Mouse (Mus musculus) megakaryocyte, adult 5-6 weeks (primary cell): Measurements from ENCODE around the gene Tbkbp1. TPM values are rescaled to one million over a fixed set of nuclear protein-coding genes. Genes with fewer than 3 reads are reported as not detected.
A peak's percentile ranks its signal among the peaks of the same experiment; 100 is the strongest.

Experiments used
- ATAC-seq: 2 replicates; pipeline ENCODE4 v1.8.0; 2016; ENCODE audit warnings: mild to moderate bottlenecking, inconsistent platforms; ENCODE audit not compliant: poor library complexity, severe bottlenecking
- total RNA-seq, 2 experiments: library from RNA; stranded (forward) in 1 of 2; stranded (reverse) in 1 of 2; fragments of 153-499, 151-499 nt in 1 of 2; fragments of 221-1000, 200-1000 nt in 1 of 2; gene quantifications; 2 replicates each; pipeline versions ENCODE4 v1.2.3 to v1.2.4; 2015 to 2017

Gene Tbkbp1
- total RNA-seq, 2 experiments from 2014 or later, result 16.0 to 17.2 TPM

- ATAC-seq, result no peak
These were observed 22.3 kb downstream of the Tbkbp1 start for GRCm38 (mm10) chr11:97128956-97129355.

- no peak; the same call in 1 of the 2 replicates for ATAC-seq
These were observed 23.6 kb downstream of the Tbkbp1 start for GRCm38 (mm10) chr11:97127470-97128223.

- peak; percentile 92 for ATAC-seq
These were observed 24.4 kb downstream of the Tbkbp1 start for GRCm38 (mm10) chr11:97126645-97127468.

GRCm38 (mm10) chr11:97124266-97125036 is 26.8 kb downstream of the Tbkbp1 start:
- ATAC-seq, result no peak

- no peak for ATAC-seq
These were observed 27.9 kb downstream of the Tbkbp1 start for GRCm38 (mm10) chr11:97123282-97123890.

GRCm38 (mm10) chr11:97120641-97121040 is 30.7 kb downstream of the Tbkbp1 start:
- no peak for ATAC-seq

GRCm38 (mm10) chr11:97120221-97120620 is 31.1 kb downstream of the Tbkbp1 start:
- ATAC-seq, result no peak

GRCm38 (mm10) chr11:97115797-97116196 is 35.5 kb downstream of the Tbkbp1 start:
- peak; percentile 47 for ATAC-seq

- no peak; the same call in 1 of the 2 replicates for ATAC-seq
These were observed 36.4 kb downstream of the Tbkbp1 start, which contains the start of gene Tbx21 for GRCm38 (mm10) chr11:97114671-97115601. Gene Tbx21, minus strand, starts transcription at chr11:97115331.

- no peak for ATAC-seq
These were observed 38.7 kb downstream of the Tbkbp1 start for GRCm38 (mm10) chr11:97112519-97113125.

- ATAC-seq, result no peak
These were observed 42.3 kb downstream of the Tbkbp1 start for GRCm38 (mm10) chr11:97108976-97109375.

GRCm38 (mm10) chr11:97104091-97104483 is 47.2 kb downstream of the Tbkbp1 start:
- 0 out of 2 replicates have a peak, but pooled peaks have one; percentile 16 for ATAC-seq

- peak; percentile 64 for ATAC-seq
These were observed 47.9 kb downstream of the Tbkbp1 start for GRCm38 (mm10) chr11:97103163-97104090.

- ATAC-seq, result peak; percentile 79
These were observed 49.6 kb downstream of the Tbkbp1 start for GRCm38 (mm10) chr11:97101722-97102121.

- no peak for ATAC-seq
These were observed 52.5 kb downstream of the Tbkbp1 start for GRCm38 (mm10) chr11:97098791-97099190.

GRCm38 (mm10) chr11:97094600-97094999 is 56.7 kb downstream of the Tbkbp1 start:
- ATAC-seq, result no peak

GRCm38 (mm10) chr11:97086365-97086764 is 64.9 kb downstream of the Tbkbp1 start:
- ATAC-seq, result no peak
